Mouse (Mus musculus): Measurements from ENCODE around the gene Tmem123. TPM values are rescaled to one million over a fixed set of nuclear protein-coding genes. Genes with fewer than 3 reads are reported as not detected.

Gene Tmem123
- polyA plus RNA-seq, 1 experiment from 2014 or later: 23.7 TPM

DNA sequence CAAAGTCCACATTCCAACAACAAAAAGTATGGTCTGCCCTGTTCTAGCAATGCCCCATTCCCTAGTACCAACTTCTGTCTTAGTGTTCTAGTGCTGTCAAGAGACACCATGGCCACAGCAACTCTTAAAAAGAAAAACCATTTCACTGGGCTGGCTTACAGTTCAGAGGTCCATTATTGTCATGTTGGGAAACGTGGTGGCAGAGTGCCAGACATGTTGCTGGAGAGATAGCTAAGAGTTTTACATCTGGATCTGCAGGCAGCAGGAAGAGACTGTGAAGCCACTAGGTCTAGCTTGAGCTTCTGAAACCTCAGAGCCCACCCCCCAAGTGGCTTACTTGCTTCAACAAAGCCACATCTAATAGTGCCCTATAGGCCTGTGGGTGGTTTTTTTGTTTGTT is 13.8 kb downstream of the Tmem123 start:
- Histone ChIP-seq H3K4me2 (no peak overlapping the region), H3K36me3 (no peaks in the 10 kb centered on the region), H3K4me3 (no peak overlapping the region), H3K4me1 (replicated peaks) (no peaks in the 10 kb centered on the region), H3K27ac (replicated peaks) (no peak overlapping the region), H3K9me3 (no peaks in the 10 kb centered on the region), H3K27me3 (no peaks in the 10 kb centered on the region), H3K9ac (no peak overlapping the region)
- 81% methylated on average over 1 of the region's 1 CpGs for WGBS
- ATAC-seq (ENCODE audit: low FRiP score, low read depth): no peak

DNA sequence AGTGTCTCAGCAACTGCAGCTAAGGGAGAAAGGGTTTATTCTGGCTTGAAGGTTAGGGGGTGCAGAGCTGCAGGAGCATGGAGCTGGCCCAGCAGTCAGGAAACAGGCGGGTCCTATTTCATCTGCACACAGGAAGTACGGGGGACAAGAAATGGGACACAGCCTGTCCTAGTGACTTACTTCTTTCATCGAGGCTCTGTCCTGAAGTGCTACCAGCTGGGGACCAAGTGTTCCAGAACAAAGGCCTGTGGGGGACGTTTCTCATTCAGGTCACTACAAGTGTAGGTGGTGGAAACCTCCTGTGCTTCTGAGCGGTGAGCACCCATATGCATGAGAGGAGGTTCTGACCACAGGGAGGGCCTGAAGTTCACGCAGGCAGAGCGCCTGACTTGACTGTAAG is 14.9 kb downstream of the Tmem123 start:
- Histone ChIP-seq H3K9me3 (no peaks in the 10 kb centered on the region), H3K4me3 (no peak overlapping the region), H3K9ac (no peak overlapping the region), H3K36me3 (no peaks in the 10 kb centered on the region), H3K4me1 (replicated peaks) (no peaks in the 10 kb centered on the region), H3K27ac (replicated peaks) (no peak overlapping the region), H3K27me3 (no peaks in the 10 kb centered on the region), H3K4me2 (no peak overlapping the region)
- 87% methylated on average over 7 of the region's 7 CpGs for WGBS
- no peak for ATAC-seq (ENCODE audit: low FRiP score, low read depth)

GRCm38 (mm10) chr9:7779786-7780185 is 15.9 kb downstream of the Tmem123 start:
- Histone ChIP-seq H3K36me3 (no peaks in the 10 kb centered on the region), H3K27ac (replicated peaks) (no peak overlapping the region), H3K9me3 (no peaks in the 10 kb centered on the region), H3K4me2 (no peak overlapping the region), H3K4me1 (replicated peaks) (no peaks in the 10 kb centered on the region), H3K27me3 (no peaks in the 10 kb centered on the region), H3K9ac (no peak overlapping the region), H3K4me3 (no peak overlapping the region)
- ATAC-seq (ENCODE audit: low FRiP score, low read depth): no peak
- WGBS: 96% methylated on average over 4 of the region's 4 CpGs

DNA sequence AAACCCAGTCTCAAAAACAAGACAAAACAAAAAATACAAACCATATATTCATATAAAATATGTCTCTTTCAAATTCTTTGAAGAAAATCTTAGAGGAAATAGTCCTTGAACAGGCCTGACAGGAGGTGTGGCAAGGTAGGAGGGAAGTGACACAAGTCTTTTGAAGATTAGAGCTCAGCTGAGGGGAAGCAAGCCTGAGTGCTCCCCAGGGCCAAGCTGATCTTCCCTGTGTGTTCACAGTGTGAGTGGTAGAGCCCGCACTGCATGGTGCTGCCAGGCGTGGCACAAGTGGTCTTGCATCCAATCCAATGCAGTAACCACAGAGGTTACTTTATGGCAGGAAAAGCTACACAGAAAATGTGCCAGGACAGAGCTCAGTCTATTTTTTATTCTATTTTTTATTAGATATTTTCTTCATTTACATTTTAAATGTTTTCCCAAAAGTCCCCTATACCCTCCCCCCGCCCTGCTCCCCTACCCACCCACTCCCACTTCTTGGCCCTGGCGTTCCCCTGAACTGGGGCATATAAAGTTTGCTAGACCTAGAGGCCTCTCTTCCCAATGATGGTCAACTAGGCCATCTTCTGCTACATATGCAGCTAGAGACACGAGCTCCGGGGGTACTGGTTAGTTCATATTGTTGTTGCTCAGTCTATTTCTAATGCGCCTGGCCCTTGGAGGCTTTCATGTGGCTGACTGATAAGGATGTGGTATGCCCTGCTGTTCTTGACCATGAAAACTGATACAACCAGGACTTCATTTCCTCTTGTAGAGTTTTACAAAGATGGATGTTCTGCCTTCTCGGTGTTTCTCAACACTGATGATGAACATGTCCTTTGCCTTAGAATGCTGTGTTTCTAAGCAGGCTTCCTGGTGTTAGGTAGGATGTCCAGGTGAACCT is 16.7 kb downstream of the Tmem123 start:
- no peak overlapping the region for H3K27ac ChIP-seq (replicated peaks)
- no peak overlapping the region for H3K4me2 ChIP-seq
- 95% methylated on average over 8 of the region's 8 CpGs for WGBS
- no peak for ATAC-seq (ENCODE audit: low FRiP score, low read depth)
- H3K27me3 ChIP-seq: no peaks in the 10 kb centered on the region
- no peak overlapping the region for H3K4me3 ChIP-seq
- no peaks in the 10 kb centered on the region for H3K36me3 ChIP-seq
- no peaks in the 10 kb centered on the region for H3K9me3 ChIP-seq
- no peaks in the 10 kb centered on the region for H3K4me1 ChIP-seq (replicated peaks)
- H3K9ac ChIP-seq: no peak overlapping the region

DNA sequence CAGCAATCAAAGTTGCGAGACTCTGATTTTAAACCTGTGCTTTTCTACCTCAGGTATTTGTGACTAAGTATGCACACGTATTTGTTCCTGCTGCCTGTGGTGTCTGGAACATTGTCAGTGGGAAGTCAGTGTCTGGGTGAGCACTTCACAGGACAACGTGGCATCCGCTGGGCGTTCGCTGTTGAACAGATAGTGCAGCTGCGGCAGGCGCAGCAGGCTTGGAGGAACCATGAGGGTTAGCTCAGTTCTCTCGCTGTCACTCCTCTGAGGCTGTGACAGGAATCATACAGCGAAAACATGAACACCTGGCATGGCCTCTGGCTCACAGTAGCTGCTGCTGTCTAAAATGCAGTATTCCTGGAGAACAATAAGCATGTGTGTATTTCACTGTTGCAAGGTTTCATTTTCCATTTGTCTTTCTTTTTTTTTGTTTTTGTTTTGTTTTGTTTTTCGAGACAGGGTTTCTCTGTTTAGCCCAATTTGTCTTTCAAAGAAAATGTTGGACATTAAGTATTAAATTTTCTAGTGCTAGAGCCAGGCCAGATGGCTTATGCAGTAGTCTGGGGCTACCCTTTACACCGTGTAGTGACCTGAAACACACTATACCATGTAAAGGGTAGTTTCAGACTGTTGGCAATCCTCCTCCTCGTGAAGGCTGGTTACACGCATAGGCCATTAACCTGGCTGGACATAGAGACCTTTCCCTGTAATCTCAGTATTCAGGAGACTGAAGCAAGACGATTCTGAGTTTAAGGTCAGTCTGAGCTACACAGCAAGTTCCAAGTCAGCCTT is 20.2 kb downstream of the Tmem123 start:
- Histone ChIP-seq H3K4me1 (replicated peaks) (no peaks in the 10 kb centered on the region), H3K27ac (replicated peaks) (0 out of 2 replicates have a peak overlapping the region, but pooled peaks have one; percentile 18), H3K4me3 (no peak overlapping the region), H3K9ac (no peak overlapping the region), H3K4me2 (no peak overlapping the region), H3K9me3 (no peaks in the 10 kb centered on the region), H3K36me3 (no peaks in the 10 kb centered on the region), H3K27me3 (no peaks in the 10 kb centered on the region)
- peak; percentile 61; the same call in 1 of the 2 replicates for ATAC-seq (ENCODE audit: low FRiP score, low read depth)
- WGBS: 84% methylated on average over 15 of the region's 15 CpGs

GRCm38 (mm10) chr9:7784615-7785012 is 20.8 kb downstream of the Tmem123 start:
- H3K4me1 ChIP-seq (replicated peaks): no peaks in the 10 kb centered on the region
- H3K27ac ChIP-seq (replicated peaks): 0 out of 2 replicates have a peak overlapping the region, but pooled peaks have one; percentile 18
- H3K9me3 ChIP-seq: no peaks in the 10 kb centered on the region
- WGBS: 56% methylated on average over 1 of the region's 1 CpGs
- H3K27me3 ChIP-seq: no peaks in the 10 kb centered on the region
- H3K36me3 ChIP-seq: no peaks in the 10 kb centered on the region
- H3K4me3 ChIP-seq: no peak overlapping the region
- H3K4me2 ChIP-seq: no peak overlapping the region
- no peak overlapping the region for H3K9ac ChIP-seq
- ATAC-seq (ENCODE audit: low FRiP score, low read depth): no peak

DNA sequence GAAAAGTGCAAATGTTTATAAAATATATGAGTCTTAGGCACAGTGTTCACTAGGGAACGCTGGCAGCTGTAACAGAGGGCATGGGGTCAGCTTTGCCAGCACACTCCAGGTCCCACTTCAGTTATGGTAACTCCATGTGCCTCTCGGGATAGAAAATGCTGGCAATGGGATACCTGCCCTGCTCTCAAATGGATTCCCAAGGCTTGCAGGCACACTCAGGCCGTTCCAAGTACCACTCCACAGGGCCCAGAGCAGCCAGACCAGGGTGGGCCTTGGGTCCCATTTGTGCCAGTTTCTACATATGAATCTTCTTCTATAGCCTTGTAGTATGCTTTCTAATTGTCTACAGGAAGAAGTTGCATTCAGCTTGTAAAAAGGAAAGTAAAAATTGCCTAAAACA is 21.6 kb downstream of the Tmem123 start:
- Histone ChIP-seq H3K4me3 (no peak overlapping the region), H3K4me1 (replicated peaks) (no peaks in the 10 kb centered on the region), H3K27ac (replicated peaks) (no peak overlapping the region), H3K9ac (no peak overlapping the region), H3K4me2 (no peak overlapping the region), H3K9me3 (no peaks in the 10 kb centered on the region), H3K27me3 (no peaks in the 10 kb centered on the region), H3K36me3 (no peaks in the 10 kb centered on the region)
- WGBS: 91% methylated on average over 3 of the region's 3 CpGs
- no peak for ATAC-seq (ENCODE audit: low FRiP score, low read depth)

DNA sequence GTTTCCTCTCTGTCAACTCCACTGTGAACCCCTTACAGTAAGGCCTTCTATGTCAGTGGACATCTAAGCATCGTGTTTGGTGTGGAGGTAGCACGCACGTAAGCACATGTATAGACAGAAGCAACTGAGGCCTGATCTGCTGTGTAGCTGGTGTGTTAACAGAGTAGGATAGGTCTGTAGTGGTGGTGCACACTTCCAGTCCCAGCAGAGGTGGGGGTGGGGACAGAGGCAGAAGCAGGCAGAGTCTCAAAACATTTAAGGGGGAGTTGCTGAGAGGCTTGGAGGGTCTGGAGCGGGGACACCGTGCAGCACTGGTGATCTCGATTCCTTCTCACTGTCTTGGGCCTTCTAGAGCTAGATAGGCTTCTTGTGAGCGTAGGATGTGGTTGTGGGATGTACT is 22.2 kb downstream of the Tmem123 start:
- WGBS: 92% methylated on average over 7 of the region's 7 CpGs
- ATAC-seq (ENCODE audit: low FRiP score, low read depth): no peak
- Histone ChIP-seq H3K36me3 (0 out of 2 replicates have a peak, but pooled peaks cover 3% of the 10 kb centered on the region), H3K27me3 (no peaks in the 10 kb centered on the region), H3K9ac (no peak overlapping the region), H3K27ac (replicated peaks) (no peak overlapping the region), H3K4me1 (replicated peaks) (no peaks in the 10 kb centered on the region), H3K9me3 (no peaks in the 10 kb centered on the region), H3K4me2 (no peak overlapping the region), H3K4me3 (no peak overlapping the region)

GRCm38 (mm10) chr9:7788411-7788810 is 24.6 kb downstream of the Tmem123 start:
- peaks cover 7% of the 10 kb centered on the region; the same call in 1 of the 2 replicates for H3K36me3 ChIP-seq
- H3K27me3 ChIP-seq: no peaks in the 10 kb centered on the region
- no peak overlapping the region for H3K27ac ChIP-seq (replicated peaks)
- no peak overlapping the region for H3K4me2 ChIP-seq
- WGBS: 87% methylated on average over 6 of the region's 6 CpGs
- H3K9me3 ChIP-seq: no peaks in the 10 kb centered on the region
- no peaks in the 10 kb centered on the region for H3K4me1 ChIP-seq (replicated peaks)
- H3K4me3 ChIP-seq: no peak overlapping the region
- H3K9ac ChIP-seq: no peak overlapping the region
- no peak for ATAC-seq (ENCODE audit: low FRiP score, low read depth)

GRCm38 (mm10) chr9:7789764-7790575 is 26.1 kb downstream of the Tmem123 start:
- Histone ChIP-seq H3K4me2 (no peak overlapping the region), H3K4me1 (replicated peaks) (no peaks in the 10 kb centered on the region), H3K36me3 (peaks cover 7% of the 10 kb centered on the region; the same call in 1 of the 2 replicates), H3K4me3 (no peak overlapping the region), H3K9me3 (no peaks in the 10 kb centered on the region), H3K9ac (no peak overlapping the region), H3K27ac (replicated peaks) (no peak overlapping the region), H3K27me3 (no peaks in the 10 kb centered on the region)
- 92% methylated on average over 8 of the region's 8 CpGs for WGBS
- no peak for ATAC-seq (ENCODE audit: low FRiP score, low read depth)

GRCm38 (mm10) chr9:7790580-7791084 is 26.8 kb downstream of the Tmem123 start:
- Histone ChIP-seq H3K27ac (replicated peaks) (no peak overlapping the region), H3K27me3 (no peaks in the 10 kb centered on the region), H3K9ac (no peak overlapping the region), H3K4me3 (no peak overlapping the region), H3K9me3 (no peaks in the 10 kb centered on the region), H3K36me3 (peaks cover 7% of the 10 kb centered on the region; the same call in 1 of the 2 replicates), H3K4me1 (replicated peaks) (no peaks in the 10 kb centered on the region), H3K4me2 (no peak overlapping the region)
- ATAC-seq (ENCODE audit: low FRiP score, low read depth): no peak
- WGBS: 95% methylated on average over 11 of the region's 11 CpGs

Data from hindbrain, embryonic 15.5 days (tissue).